Mouse (Mus musculus): ENCODE data around the gene Pld1. TPM values are rescaled to one million over a fixed set of nuclear protein-coding genes. Genes with fewer than 3 reads are reported as not detected.

Pld1 gene
- polyA plus RNA-seq, 1 experiment from 2014 or later = 5.6 TPM

DNA sequence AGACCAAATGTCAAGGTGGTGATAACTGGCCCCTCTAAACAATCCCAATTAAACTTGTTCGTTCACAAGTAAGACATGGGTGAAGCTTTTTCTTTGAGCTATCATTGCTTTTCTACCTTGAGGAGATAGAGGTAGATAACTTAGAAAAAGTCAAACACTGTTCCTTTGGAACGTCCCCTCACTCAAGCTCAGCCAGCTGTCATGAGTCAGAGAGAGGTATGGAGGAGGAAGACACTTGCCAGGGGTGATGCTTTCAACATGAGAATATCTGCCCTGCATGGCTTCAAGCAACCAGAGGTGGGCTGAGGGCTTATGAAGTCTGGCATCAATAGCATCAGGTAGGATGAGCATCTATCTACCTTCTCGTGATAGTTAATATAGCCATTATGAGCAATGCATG, 207.0 kb downstream of the Pld1 start:
- no peak overlapping the region for H3K4me3 ChIP-seq
- H3K9me3 ChIP-seq = no peaks in the 10 kb centered on the region
- H3K27me3 ChIP-seq = no peaks in the 10 kb centered on the region
- ATAC-seq (ENCODE audit: low read depth) = no peak
- WGBS = 89% methylated on average over 3 of the region's 3 CpGs
- H3K9ac ChIP-seq = no peak overlapping the region
- H3K4me1 ChIP-seq (replicated peaks) = no peaks in the 10 kb centered on the region
- no peaks in the 10 kb centered on the region for H3K36me3 ChIP-seq
- no peak overlapping the region for H3K27ac ChIP-seq (replicated peaks)
- no peak overlapping the region for H3K4me2 ChIP-seq

DNA sequence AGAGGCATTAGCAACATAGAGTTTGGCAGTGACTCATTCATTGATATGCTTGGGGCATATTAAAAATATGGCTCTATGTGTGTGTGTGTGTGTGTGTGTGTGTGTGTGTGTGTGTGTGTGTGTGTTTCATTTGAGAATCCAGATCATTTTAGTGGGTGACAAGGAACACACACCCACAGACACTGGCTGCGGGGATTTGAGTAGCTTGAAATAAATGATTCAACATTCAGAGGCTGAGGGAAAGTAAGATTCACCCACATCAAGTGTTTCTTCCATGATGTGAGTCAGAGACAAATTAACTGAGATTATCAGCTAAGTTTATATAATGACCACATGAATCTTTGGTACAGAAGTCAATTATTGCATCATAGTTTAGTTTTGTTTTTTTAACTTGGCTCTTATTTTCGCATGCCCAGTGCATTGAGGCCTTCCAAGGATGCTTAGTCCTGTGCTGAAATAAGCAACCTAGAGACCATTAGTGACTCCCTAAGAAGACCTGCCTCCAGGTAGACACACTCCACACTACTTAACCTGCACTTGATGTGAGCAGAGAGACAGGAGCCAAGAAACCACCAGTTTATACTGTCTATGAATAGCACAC, 211.3 kb downstream of the Pld1 start:
- Histone ChIP-seq H3K4me3 (no peak overlapping the region), H3K4me2 (no peak overlapping the region), H3K4me1 (replicated peaks) (no peaks in the 10 kb centered on the region), H3K36me3 (no peaks in the 10 kb centered on the region), H3K9me3 (no peaks in the 10 kb centered on the region), H3K27me3 (no peaks in the 10 kb centered on the region), H3K9ac (no peak overlapping the region), H3K27ac (replicated peaks) (no peak overlapping the region)
- WGBS = 89% methylated on average over 2 of the region's 2 CpGs
- no peak for ATAC-seq (ENCODE audit: low read depth)

DNA sequence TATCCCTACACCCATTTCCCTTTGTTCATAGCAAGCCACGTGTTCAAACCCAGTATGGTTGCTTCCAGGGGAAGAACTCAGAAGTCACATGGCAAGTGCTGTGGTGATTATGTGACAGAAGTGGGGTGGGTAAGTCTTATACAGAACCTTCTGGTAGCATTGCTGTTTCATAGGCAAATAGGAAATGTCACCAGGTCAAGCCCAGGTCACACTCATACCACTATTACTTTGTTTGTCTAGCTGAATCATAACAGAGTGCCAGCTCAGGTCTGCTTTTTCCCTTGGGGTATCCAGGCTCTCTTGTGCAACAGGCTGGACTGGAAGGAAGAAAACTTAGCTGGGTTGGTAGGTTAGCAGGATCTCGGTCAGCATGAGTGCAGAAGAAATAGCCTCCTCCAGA, 219.5 kb downstream of the Pld1 start:
- Histone ChIP-seq H3K36me3 (no peaks in the 10 kb centered on the region), H3K4me2 (no peak overlapping the region), H3K9me3 (no peaks in the 10 kb centered on the region), H3K4me3 (no peak overlapping the region), H3K27ac (replicated peaks) (no peak overlapping the region), H3K27me3 (no peaks in the 10 kb centered on the region), H3K9ac (no peak overlapping the region), H3K4me1 (replicated peaks) (no peaks in the 10 kb centered on the region)
- ATAC-seq (ENCODE audit: low read depth) = no peak
- 83% methylated on average over 2 of the region's 2 CpGs for WGBS

DNA sequence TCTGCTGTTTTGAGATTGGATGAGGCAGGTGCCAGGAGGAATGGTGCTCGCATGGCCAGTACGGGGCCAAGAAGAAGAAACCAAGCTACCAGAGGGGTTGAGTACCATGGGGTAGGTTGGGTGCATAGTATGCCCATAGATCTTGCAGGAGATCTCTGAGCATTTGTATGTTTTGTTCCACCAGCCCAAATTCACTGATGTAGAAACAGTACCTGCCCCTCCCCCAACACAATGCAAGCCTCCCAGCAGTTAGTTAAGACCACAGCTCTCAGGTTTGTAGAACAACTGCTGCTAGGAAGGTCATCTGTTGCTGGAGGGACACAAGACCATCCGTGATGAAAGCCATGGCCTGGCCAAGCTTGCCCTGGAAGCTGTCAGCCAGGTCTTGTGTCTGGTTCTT, 220.4 kb downstream of the Pld1 start:
- no peaks in the 10 kb centered on the region for H3K9me3 ChIP-seq
- H3K36me3 ChIP-seq = no peaks in the 10 kb centered on the region
- WGBS = 94% methylated on average over 3 of the region's 3 CpGs
- no peaks in the 10 kb centered on the region for H3K27me3 ChIP-seq
- no peak overlapping the region for H3K27ac ChIP-seq (replicated peaks)
- ATAC-seq (ENCODE audit: low read depth) = no peak
- no peak overlapping the region for H3K4me3 ChIP-seq
- no peaks in the 10 kb centered on the region for H3K4me1 ChIP-seq (replicated peaks)
- H3K4me2 ChIP-seq = no peak overlapping the region
- H3K9ac ChIP-seq = no peak overlapping the region

DNA sequence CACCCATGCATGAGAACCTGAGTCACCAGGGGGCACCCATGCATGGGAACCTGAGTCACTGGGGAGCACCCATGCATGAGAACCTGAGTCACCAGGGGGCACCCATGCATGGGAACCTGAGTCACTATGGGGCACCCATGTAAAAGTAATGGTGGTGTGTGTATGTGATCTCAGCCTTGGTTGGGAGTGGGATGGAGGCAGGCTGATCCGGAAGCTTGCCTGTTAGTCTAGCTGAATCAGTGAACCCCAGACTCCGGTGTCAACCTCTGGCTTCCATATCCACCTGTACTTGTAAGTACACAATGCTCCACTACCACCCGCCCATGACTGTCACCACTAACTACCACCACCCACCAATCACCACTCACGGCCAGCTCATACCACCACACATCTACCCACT, 223.9 kb downstream of the Pld1 start:
- WGBS = 91% methylated on average over 4 of the region's 4 CpGs
- no peaks in the 10 kb centered on the region for H3K36me3 ChIP-seq

DNA sequence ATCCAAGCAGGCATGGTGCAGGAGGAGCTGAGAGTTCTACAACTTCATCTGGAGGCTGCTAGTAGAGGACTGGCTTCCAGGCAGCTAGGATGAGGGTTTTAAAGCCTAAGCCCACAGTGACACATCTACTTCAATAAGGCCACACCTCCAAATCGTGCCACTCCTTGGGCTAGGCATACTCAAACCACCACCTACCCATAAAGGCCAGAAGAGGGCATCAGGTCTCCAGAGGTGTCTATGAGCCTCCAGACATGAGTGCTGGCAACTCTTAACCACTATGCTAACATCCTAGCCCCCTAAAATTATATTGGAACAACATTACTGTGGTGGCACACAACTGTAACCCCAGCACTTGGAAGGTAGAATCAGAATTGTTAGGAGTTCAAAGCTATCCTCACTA, 226.2 kb downstream of the Pld1 start:
- Histone ChIP-seq H3K36me3 (no peaks in the 10 kb centered on the region), H3K9me3 (no peaks in the 10 kb centered on the region), H3K4me2 (no peak overlapping the region), H3K4me3 (no peak overlapping the region), H3K4me1 (replicated peaks) (no peaks in the 10 kb centered on the region), H3K9ac (no peak overlapping the region), H3K27me3 (no peaks in the 10 kb centered on the region), H3K27ac (replicated peaks) (no peak overlapping the region)
- no peak for ATAC-seq (ENCODE audit: low read depth)
- WGBS = 55% methylated on average over 1 of the region's 1 CpGs

More for the DNA sequence above, 223.9 kb downstream of the Pld1 start:
- Histone ChIP-seq H3K27me3 (no peaks in the 10 kb centered on the region), H3K4me1 (replicated peaks) (no peaks in the 10 kb centered on the region), H3K27ac (replicated peaks) (no peak overlapping the region), H3K4me3 (no peak overlapping the region), H3K9me3 (no peaks in the 10 kb centered on the region), H3K9ac (no peak overlapping the region), H3K4me2 (no peak overlapping the region)
- no peak for ATAC-seq (ENCODE audit: low read depth)

DNA sequence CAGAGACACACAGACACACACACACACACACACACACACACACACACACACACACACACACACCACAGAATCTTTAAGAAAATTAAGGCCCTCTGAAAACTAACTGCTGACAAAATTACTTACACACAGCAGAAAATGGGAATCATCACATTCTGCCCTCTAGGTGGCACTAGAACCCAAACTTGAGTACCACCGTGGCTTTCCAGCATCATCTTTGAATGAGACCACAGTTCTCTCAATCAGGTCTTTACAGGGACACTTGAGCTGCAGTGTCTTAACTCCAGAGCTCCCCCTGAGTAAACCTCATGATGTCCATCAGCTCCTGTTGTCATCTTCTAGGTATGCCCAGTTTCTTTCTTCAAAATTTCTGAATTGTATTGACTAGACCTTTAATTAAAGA, 227.1 kb downstream of the Pld1 start:
- WGBS = 0% methylated on average over 1 of the region's 1 CpGs
- H3K9me3 ChIP-seq = no peaks in the 10 kb centered on the region
- H3K4me3 ChIP-seq = no peak overlapping the region
- H3K27ac ChIP-seq (replicated peaks) = no peak overlapping the region
- H3K36me3 ChIP-seq = no peaks in the 10 kb centered on the region
- peak; percentile 75; the same call in 1 of the 2 replicates for ATAC-seq (ENCODE audit: low read depth)
- no peaks in the 10 kb centered on the region for H3K4me1 ChIP-seq (replicated peaks)
- H3K9ac ChIP-seq = no peak overlapping the region
- H3K4me2 ChIP-seq = no peak overlapping the region
- no peaks in the 10 kb centered on the region for H3K27me3 ChIP-seq

DNA sequence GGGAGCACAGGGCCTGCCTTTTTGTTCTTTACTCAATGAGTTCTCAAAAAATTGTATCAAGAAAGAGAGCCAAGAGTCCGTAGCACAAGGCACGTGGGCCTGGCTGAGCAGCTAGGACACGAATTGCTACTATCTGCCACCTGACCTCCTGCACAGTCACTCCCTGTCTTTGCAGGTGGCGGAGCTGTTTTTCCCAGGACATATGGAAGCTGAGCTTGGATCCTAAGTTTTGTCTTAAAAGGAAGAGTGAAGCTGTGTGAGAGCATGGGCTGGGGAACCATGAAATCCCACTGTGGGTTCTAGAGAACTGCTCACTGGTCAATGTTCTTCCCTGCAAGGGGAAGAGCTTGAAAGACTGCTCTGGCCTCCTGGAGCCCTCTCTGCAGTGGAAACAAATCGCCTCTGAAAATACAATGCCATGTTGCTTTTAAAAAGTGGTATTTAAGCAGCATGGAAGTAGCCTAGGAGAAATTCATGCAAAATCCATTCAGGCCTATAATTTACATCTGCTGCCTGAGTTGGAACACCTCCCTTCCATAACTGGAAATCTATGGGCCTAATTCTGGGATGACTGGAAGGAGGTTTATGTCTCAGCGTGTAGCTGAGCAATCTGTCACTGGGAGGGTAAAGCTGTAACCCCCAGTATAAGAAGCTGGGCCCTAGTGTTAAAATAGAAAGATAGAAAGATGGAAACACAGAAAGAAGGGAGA, 229.5 kb downstream of the Pld1 start:
- WGBS = 86% methylated on average over 6 of the region's 6 CpGs
- Histone ChIP-seq H3K4me2 (no peak overlapping the region), H3K9me3 (no peaks in the 10 kb centered on the region), H3K4me3 (no peak overlapping the region), H3K27ac (replicated peaks) (no peak overlapping the region), H3K36me3 (no peaks in the 10 kb centered on the region), H3K4me1 (replicated peaks) (peaks cover 12% of the 10 kb centered on the region), H3K9ac (no peak overlapping the region), H3K27me3 (no peaks in the 10 kb centered on the region)
- ATAC-seq (ENCODE audit: low read depth) = no peak

DNA sequence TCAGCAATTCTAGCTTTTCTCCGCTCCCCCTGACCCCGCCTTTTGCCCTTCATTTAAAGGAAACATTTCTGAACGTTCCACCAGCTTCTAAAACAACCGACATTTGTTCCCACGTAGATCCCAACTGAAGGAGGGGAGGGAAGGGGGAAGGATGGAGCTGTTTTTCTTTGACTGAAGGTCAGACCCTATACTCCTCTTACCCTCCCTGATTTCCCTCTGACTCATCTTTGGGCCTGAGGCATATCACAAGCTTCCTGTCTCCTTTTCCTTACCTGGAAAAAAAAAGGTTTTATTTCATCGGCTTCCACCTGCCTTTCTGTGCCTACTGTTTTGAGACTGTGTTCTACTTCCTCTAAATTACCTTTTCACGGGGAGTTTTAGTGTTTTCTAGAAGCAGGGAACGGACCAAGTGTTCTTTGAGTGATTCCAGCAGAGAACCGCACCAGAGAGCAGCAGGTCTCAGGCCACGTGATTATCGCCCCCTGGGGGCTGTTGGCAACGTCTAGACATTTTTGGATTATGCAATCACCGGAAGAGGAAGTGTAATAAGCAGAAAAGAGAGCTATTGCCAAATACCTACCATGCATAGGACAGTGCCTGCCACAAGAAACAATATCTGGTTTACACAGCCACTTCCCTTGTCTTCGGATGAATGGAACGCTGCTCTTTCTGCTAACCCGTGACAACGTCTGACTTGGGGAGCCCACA, 232.6 kb downstream of the Pld1 start:
- no peak overlapping the region for H3K4me3 ChIP-seq
- no peak overlapping the region for H3K27ac ChIP-seq (replicated peaks)
- peak overlapping the region; percentile 26 for H3K4me2 ChIP-seq
- no peak for ATAC-seq (ENCODE audit: low read depth)
- H3K9me3 ChIP-seq = no peaks in the 10 kb centered on the region
- H3K36me3 ChIP-seq = no peaks in the 10 kb centered on the region
- no peak overlapping the region for H3K9ac ChIP-seq
- H3K4me1 ChIP-seq (replicated peaks) = peaks cover 20% of the 10 kb centered on the region
- no peaks in the 10 kb centered on the region for H3K27me3 ChIP-seq
- 47% methylated on average over 17 of the region's 17 CpGs for WGBS

DNA sequence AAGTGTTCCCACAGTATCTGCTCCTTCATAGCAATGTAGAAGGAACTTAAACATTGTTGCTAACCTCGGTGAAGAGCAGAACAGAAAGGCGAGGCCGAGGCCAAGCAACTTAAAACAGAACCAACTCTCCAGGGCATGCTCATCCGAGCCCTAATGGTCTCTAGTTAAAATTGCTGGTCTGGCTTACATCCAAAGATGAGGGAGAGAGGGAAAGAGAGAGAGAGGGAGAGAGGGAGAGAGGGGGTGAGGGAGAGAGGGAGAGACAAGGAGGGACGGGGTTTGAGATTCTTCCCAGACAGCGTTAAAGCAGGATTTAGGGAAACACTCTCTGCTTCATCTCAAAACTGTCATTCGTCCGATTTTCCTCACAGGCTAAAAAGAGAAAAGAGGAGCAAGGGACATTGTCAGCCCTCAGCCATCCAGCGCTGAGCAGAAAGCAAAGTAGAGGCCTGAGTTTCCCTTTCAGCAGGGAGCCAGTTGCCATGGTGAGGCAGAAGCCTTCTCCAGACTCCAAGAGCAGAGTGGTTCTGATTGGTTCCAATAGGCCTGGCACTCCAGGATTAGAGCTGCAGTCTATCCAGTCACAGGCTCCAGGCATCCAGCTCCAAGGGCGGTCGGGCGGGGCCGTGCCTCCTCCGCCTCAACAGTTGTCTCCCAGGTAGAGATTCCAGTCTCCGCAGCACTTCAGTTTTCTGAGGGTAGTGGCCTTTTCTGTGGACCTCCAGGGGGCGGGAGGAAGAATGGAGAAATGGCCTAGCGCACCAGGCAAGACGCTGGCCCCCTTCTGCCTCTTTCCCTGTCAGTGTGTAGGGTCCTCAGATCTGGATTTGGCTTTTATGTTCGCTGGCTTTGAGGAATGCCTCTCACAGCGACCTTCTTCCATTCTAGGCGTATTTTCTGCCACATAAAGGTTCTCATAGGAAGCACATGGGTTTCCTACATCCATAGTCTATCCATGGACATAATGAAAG, 237.8 kb downstream of the Pld1 start:
- peak; percentile 99 for ATAC-seq (ENCODE audit: low read depth)
- Histone ChIP-seq H3K27ac (replicated peaks) (peak overlapping the region; percentile 64), H3K9ac (0 out of 2 replicates have a peak overlapping the region, but pooled peaks have one; percentile 34), H3K36me3 (no peaks in the 10 kb centered on the region), H3K4me2 (peak overlapping the region; percentile 53), H3K4me3 (peak overlapping the region; percentile 16), H3K27me3 (no peaks in the 10 kb centered on the region), H3K9me3 (no peaks in the 10 kb centered on the region), H3K4me1 (replicated peaks) (peaks cover 22% of the 10 kb centered on the region)
- WGBS = 6% methylated on average over 21 of the region's 21 CpGs

DNA sequence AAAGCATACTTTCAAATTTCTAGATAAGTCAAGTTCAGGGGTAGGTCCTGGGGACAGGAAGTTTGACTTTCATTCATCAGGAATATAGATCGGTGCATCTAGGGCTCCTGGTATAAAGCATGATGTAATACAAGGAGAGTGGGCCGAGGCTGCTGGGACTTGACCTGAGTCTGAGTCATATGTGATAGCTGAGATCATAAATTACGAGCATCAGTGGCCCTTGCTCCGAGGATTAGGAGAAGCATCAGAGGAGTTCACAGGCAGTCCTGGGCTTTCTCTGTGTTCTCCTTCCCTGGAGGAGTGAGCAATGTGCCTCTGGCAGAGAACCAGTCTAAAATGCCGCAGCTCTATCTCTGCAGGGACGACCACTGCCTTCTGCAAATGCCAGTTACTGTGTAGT, 239.8 kb downstream of the Pld1 start:
- peaks cover 15% of the 10 kb centered on the region for H3K4me1 ChIP-seq (replicated peaks)
- no peak for ATAC-seq (ENCODE audit: low read depth)
- no peak overlapping the region for H3K4me2 ChIP-seq
- no peaks in the 10 kb centered on the region for H3K9me3 ChIP-seq
- WGBS = 68% methylated on average over 6 of the region's 6 CpGs
- no peaks in the 10 kb centered on the region for H3K27me3 ChIP-seq
- H3K27ac ChIP-seq (replicated peaks) = no peak overlapping the region
- no peak overlapping the region for H3K4me3 ChIP-seq
- no peak overlapping the region for H3K9ac ChIP-seq
- no peaks in the 10 kb centered on the region for H3K36me3 ChIP-seq

All from neural tube, embryonic 13.5 days (tissue).